Mouse (Mus musculus) heart, postnatal 0 days (tissue): ENCODE measurements around the gene Cd86.

Source experiments
- CTCF ChIP-seq: IDR thresholded peaks from 2 replicates; pipeline ENCODE4 v1.5.1; 2016; ENCODE audit warnings: antibody characterized with exemption, control low read depth, low read depth
- EP300 ChIP-seq: IDR thresholded peaks from 2 replicates; pipeline ENCODE4 v1.6.1; 2016; ENCODE audit warnings: antibody characterized with exemption, low read depth

- no peak for TF ChIP-seq CTCF
- no peak for TF ChIP-seq EP300
Observed at GRCm38 (mm10) chr16:36613701-36614100, 52.2 kb downstream of the Cd86 start.
